17 mouse cellular contexts compared by ENCODE assay signal in the genomic region with DNA sequence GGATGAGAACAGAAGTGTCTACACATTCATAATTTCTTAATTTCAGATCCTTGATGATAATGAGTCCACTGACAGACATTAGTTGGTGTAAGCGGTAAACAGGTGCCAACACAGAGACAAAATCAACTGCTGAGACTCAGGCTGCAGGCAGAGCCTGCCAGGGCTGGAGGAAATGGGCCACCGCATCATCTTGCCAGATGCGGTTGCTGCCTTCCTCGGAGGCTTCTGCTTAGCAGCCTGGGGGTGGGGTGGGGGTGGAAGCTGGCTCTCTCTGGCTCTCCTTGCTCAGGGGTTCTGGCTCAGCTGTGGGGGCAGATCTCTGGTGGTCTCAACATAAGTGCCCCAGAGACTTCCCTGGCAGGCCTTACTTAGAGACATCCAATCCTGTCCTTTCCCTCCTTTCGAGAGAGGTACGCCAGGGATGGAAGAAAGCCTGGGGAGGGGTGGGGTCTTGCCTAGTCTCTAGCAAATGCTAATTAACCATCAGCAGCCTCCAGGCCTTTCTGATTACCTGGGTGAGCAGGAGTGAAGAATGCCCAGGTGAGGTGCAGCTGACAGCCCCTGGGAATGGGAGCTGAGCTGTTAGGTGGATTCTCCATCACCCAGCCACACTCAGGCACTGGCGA. TPM values are rescaled to one million over a fixed set of nuclear protein-coding genes. Genes with fewer than 3 reads are reported as not detected.
A peak's percentile ranks its signal among the peaks of the same experiment; 100 is the strongest.
DNase-seq lines count a peak whose midpoint lies in the region; ATAC-seq and TF ChIP-seq lines count a peak whose summit lies in the region.
"Had no signal": no experiment of that assay in that cellular context is flagged by ENCODE, and none has a peak within 500 bp of the region (broad histone marks: within the 10 kb centered on the region; RNA-seq: fewer than 3 reads in every experiment).

No protein-coding gene starts in this region.

- peak overlapping the region; percentile 21; the same call in 1 of the 2 replicates for H3K27ac ChIP-seq in left cerebral cortex, adult 2 months
- no peak overlapping the region for H3K27ac ChIP-seq in embryonic facial prominence, embryonic 15.5 days (replicated peaks)
- H3K27ac ChIP-seq: forebrain, embryonic 13.5 days; gastrocnemius, adult 2 months; heart, adult 2 months; midbrain, embryonic 13.5 days had no signal

- no peak overlapping the region for H3K4me2 ChIP-seq in embryonic facial prominence, embryonic 15.5 days (replicated peaks)
- H3K4me2 ChIP-seq: forebrain, embryonic 13.5 days; midbrain, embryonic 13.5 days had no signal

- no peak overlapping the region for H3K4me3 ChIP-seq in left cerebral cortex, adult 2 months
- H3K4me3 ChIP-seq in embryonic facial prominence, embryonic 15.5 days (replicated peaks): no peak overlapping the region
- H3K4me3 ChIP-seq: forebrain, embryonic 13.5 days; gastrocnemius, adult 2 months; heart, adult 2 months; midbrain, embryonic 13.5 days had no signal

- 36% methylated on average over 7 of the region's 7 CpGs for WGBS in embryonic facial prominence, embryonic 15.5 days

- no peak for ATAC-seq in CD4-positive, CD25-positive, alpha-beta regulatory T cell, adult 4 months
- peak; percentile 71 for ATAC-seq in embryonic facial prominence, embryonic 15.5 days (ENCODE audit: insufficient number of reproducible peaks, low FRiP score, low TSS enrichment, low read depth)
- ATAC-seq: activated CD4-positive, CD25-positive, alpha-beta regulatory T cell, adult 4 months; forebrain, embryonic 13.5 days; midbrain, embryonic 13.5 days had no signal

- H3K36me3 ChIP-seq in embryonic facial prominence, embryonic 15.5 days: no peaks in the 10 kb centered on the region
- H3K36me3 ChIP-seq: midbrain, embryonic 13.5 days had no signal

- H3K9ac ChIP-seq in embryonic facial prominence, embryonic 15.5 days: no peak overlapping the region
- H3K9ac ChIP-seq: forebrain, embryonic 13.5 days; liver, postnatal 0 days; midbrain, embryonic 13.5 days had no signal

- H3K4me1 ChIP-seq in embryonic facial prominence, embryonic 15.5 days: no peaks in the 10 kb centered on the region
- H3K4me1 ChIP-seq: forebrain, embryonic 13.5 days had no signal

- H3K27me3 ChIP-seq in embryonic facial prominence, embryonic 15.5 days: no peaks in the 10 kb centered on the region

- intact Hi-C loops in left cerebral cortex, adult 2 months (cut with DNase I): no loop called here

- TF ChIP-seq CTCF in left cerebral cortex, adult 2 months (IDR thresholded peaks at IDR 0.05): no peak

- peak; percentile 1 for DNase-seq in CD4-positive, CD25-positive, alpha-beta regulatory T cell, adult 2 months (ENCODE audit: low read depth, low spot score)
- peak; percentile 18 to 31 for DNase-seq in left cerebral cortex, adult 2 months (ENCODE audit: extremely low spot score in 1 of 2, low spot score in 2 of 2)
- no peak for DNase-seq in left cerebral cortex, adult 11 months (ENCODE audit: low spot score)
- peak; percentile 65 to 68 for DNase-seq in thymus, postnatal 10 days (ENCODE audit: low spot score in 2 of 2)
- DNase-seq in c-Kit-positive CD71-positive TER-119-positive erythroid progenitor cells, embryonic 14.5 days (ENCODE audit: low spot score): no peak
- no peak for DNase-seq in cerebellum, postnatal 36 days
- DNase-seq: adrenal gland, postnatal 25 days; gastrocnemius, adult 2 months; heart, adult 2 months; kidney, adult 9 months; liver, postnatal 0 days; lung, postnatal 36 days had no signal

- no peaks in the 10 kb centered on the region for H3K9me3 ChIP-seq in embryonic facial prominence, embryonic 15.5 days (replicated peaks)
- H3K9me3 ChIP-seq: forebrain, embryonic 13.5 days; midbrain, embryonic 13.5 days had no signal

RNA-seq across cellular contexts. Expression of a gene that starts 52.7 kb away (rescaled TPM):
- polyA plus RNA-seq in CD4-positive, CD25-positive, alpha-beta regulatory T cell, adult 4 months (2017; shearing (Covaris generic)): under 1 TPM; 0.17 to 0.27 TPM
- total RNA-seq in left cerebral cortex, adult 2 months (2021): 10 to 100 TPM; 10.8 to 13.5 TPM
- 7.4 TPM in 2 replicates for polyA plus RNA-seq in embryonic facial prominence, embryonic 15.5 days (2015; fragmentation: Nextera tagmentation; extraction: Ambion mirVana)

Comparison
In these comparisons a context has a peak if more than half of its experiments do, and no peak if none do; other contexts are left out.
1. DNase-seq: peak in CD4-positive, CD25-positive, alpha-beta regulatory T cell, adult 2 months (single experiment), left cerebral cortex, adult 2 months (2 of 2) and thymus, postnatal 10 days (2 of 2); none in left cerebral cortex, adult 11 months (single experiment), c-Kit-positive CD71-positive TER-119-positive erythroid progenitor cells, embryonic 14.5 days (single experiment) and cerebellum, postnatal 36 days (0 of 2).